Mouse (Mus musculus): ENCODE results near the gene Dusp15.

The Dusp15 gene

GRCm38 (mm10) chr2:152951065-152951849, at the start of gene Dusp15:
Gene Dusp15 (minus strand): TSS chr2:152951698.
- in situ Hi-C loops (cut with MboI, MseI): no loop called here

- in situ Hi-C loops (cut with MboI, MseI): no loop called here
Measured at GRCm38 (mm10) chr2:152997046-152997445, 45.5 kb upstream of the Dusp15 start.

GRCm38 (mm10) chr2:152991529-152991928, 40.0 kb upstream of the Dusp15 start:
- in situ Hi-C loops (cut with MboI, MseI): no loop called here

GRCm38 (mm10) chr2:152985582-152985981, 34.1 kb upstream of the Dusp15 start:
- in situ Hi-C loops (cut with MboI, MseI): no loop called here

- in situ Hi-C loops (cut with MboI, MseI): no loop called here
Measured at GRCm38 (mm10) chr2:152976991-152977390, 25.5 kb upstream of the Dusp15 start.

- in situ Hi-C loops (cut with MboI, MseI): no loop called here
Measured at GRCm38 (mm10) chr2:152965555-152965954, 14.1 kb upstream of the Dusp15 start.

- in situ Hi-C loops (cut with MboI, MseI): no loop called here
Measured at GRCm38 (mm10) chr2:152962091-152962793, 10.7 kb upstream of the Dusp15 start, which contains the start of gene Ttll9. Gene Ttll9 (plus strand): TSS chr2:152962485.

GRCm38 (mm10) chr2:152958116-152958515, 6.6 kb upstream of the Dusp15 start:
- in situ Hi-C loops (cut with MboI, MseI): no loop called here

- in situ Hi-C loops (cut with MboI, MseI): no loop called here
Measured at GRCm38 (mm10) chr2:152951850-152952720, 587 bp upstream of the Dusp15 start.

GRCm38 (mm10) chr2:152950358-152951064, 987 bp downstream of the Dusp15 start:
- in situ Hi-C loops (cut with MboI, MseI): no loop called here

GRCm38 (mm10) chr2:152948438-152949020, 3.0 kb downstream of the Dusp15 start:
- in situ Hi-C loops (cut with MboI, MseI): no loop called here

- in situ Hi-C loops (cut with MboI, MseI): no loop called here
Measured at GRCm38 (mm10) chr2:152947098-152947497, 4.4 kb downstream of the Dusp15 start.

GRCm38 (mm10) chr2:152944013-152944412, 7.5 kb downstream of the Dusp15 start:
- in situ Hi-C loops (cut with MboI, MseI): no loop called here

GRCm38 (mm10) chr2:152943568-152943967, 7.9 kb downstream of the Dusp15 start:
- in situ Hi-C loops (cut with MboI, MseI): no loop called here

- in situ Hi-C loops (cut with MboI, MseI): no loop called here
Measured at GRCm38 (mm10) chr2:152942898-152943515, 8.5 kb downstream of the Dusp15 start.

- in situ Hi-C loops (cut with MboI, MseI): no loop called here
Measured at GRCm38 (mm10) chr2:152941776-152942175, 9.7 kb downstream of the Dusp15 start.

GRCm38 (mm10) chr2:152941106-152941505, 10.4 kb downstream of the Dusp15 start:
- in situ Hi-C loops (cut with MboI, MseI): no loop called here

- in situ Hi-C loops (cut with MboI, MseI): no loop called here
Measured at GRCm38 (mm10) chr2:152939846-152940245, 11.7 kb downstream of the Dusp15 start.

- in situ Hi-C loops (cut with MboI, MseI): no loop called here
Measured at GRCm38 (mm10) chr2:152933614-152934013, 17.9 kb downstream of the Dusp15 start.

GRCm38 (mm10) chr2:152933048-152933447, 18.4 kb downstream of the Dusp15 start, which contains the start of gene Foxs1:
Gene Foxs1 (minus strand): TSS chr2:152933208.
- in situ Hi-C loops (cut with MboI, MseI): no loop called here
